Mouse (Mus musculus): ENCODE measurements around the gene Mcm3ap. TPM values are rescaled to one million over a fixed set of nuclear protein-coding genes. Genes with fewer than 3 reads are reported as not detected.
A peak's percentile ranks its signal among the peaks of the same experiment; 100 is the strongest.

Gene Mcm3ap
- total RNA-seq (2021) = 10 to 100 TPM; 24.8 to 33.0 TPM
- long read RNA-seq, experiment 1, partial matches to known transcripts = 7 of 7 reads
- long read RNA-seq, experiment 1, other reads (novel, unspliced or antisense) = 0 of 7 reads
- long read RNA-seq, experiment 2, full-length matches to known transcripts = 7 of 11 reads
- long read RNA-seq, experiment 2, partial matches to known transcripts = 2 of 11 reads
- long read RNA-seq, experiment 2, other reads (novel, unspliced or antisense) = 2 of 11 reads

GRCm38 (mm10) chr10:76468203-76469162 lies at the start of gene Mcm3ap, which contains the start of gene Ybey:
Gene Mcm3ap, plus strand, starts transcription at chr10:76468927.
Gene Ybey, minus strand, starts transcription at chr10:76469114.
- DNase-seq = peak; percentile 93

DNA sequence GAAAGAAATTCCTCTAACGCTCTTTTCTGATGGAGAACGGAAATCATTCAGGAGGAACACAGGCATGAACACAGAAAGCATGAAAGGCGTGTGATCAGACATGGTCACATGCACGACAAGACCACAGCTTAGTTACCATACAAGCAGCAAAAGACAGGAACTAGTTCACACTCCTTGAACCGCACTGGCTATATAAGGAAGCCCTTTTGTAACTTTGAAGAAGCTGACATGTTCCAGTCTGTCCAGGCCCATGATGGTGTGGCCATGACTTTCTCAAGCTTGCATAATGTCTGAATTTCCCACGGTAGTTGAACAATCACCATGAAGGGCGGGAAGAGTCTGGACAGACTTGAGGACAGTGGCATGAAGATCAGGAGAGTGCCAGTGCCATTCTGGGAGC lies 43.1 kb upstream of the Mcm3ap start:
- no peak for DNase-seq

- DNase-seq = no peak
Measured at GRCm38 (mm10) chr10:76433925-76434324, 34.8 kb upstream of the Mcm3ap start.

DNA sequence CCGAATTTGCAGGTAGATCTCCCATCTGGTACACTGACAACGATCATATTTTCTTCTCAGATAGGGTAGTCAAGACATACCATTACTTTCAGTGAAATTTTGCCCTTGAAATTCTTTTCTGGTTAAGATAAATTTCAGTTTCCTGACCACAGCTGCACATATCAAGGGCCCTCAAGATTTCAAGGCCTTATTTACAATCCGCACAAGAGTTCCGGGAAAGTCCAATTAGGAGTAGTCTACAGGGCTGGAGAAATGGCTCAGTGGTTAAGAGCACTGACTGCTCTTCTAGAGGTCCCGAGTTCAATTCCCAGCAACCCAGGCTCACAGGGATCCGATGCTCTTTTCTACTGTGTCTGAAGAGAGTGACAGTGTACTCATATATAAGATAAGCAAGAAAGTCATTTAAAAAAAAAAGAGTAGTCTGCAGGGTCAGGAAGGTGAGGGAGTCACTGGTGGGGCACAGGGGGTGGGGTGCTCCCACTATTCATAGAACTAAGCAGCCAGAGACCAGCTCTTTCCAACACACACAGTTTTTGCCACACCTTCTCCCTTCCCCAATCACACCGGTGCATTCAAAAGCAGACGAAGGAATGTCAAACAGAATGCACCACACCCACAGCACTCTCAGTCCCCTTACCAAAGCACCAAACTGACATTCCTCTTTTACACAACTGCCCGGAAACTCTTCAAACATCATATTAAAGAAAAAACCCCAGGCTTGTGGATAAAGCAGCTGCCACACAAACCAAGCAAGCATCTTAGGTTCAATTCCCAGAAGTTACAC lies 29.4 kb upstream of the Mcm3ap start:
- DNase-seq = no peak

GRCm38 (mm10) chr10:76440281-76440680 lies 28.4 kb upstream of the Mcm3ap start, which contains the start of gene AC141477.1:
Gene AC141477.1, minus strand, starts transcription at chr10:76440444.
- DNase-seq = no peak

- peak; percentile 98 for DNase-seq
Measured at GRCm38 (mm10) chr10:76442178-76443088, 26.3 kb upstream of the Mcm3ap start, which contains the start of gene Pcnt. Gene Pcnt, minus strand, starts transcription at chr10:76442786.

DNA sequence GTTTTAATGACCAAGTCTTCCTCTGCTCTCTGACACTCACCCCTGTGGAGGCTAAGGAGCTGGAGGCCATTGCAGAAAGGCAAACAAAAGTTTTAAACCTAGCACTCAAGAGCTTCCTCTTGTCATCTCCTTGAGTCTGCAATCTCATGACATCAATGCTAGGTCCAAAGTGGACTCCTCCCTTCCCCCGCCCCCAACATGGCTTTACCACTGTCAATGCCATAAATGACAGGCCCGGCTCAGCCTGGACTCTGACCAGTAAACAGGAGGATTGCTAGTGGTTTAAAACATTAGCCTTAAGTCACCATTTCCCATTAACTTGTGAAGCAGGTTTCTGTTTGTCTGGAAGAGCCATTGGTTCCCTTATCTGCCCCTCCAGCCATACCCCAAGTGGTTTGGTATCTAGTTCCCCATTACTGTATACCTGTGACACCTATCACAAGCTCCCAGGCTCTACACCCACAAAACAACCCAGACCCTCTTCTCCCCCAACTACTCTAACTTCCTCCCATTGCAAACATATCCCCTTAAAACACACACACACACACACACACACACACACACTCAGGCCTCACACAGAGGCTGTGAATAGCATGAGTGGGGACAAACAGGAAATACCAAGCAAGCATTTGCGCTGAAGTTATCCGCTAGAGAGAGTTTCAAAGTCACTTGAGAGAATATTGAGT lies 22.6 kb upstream of the Mcm3ap start:
- DNase-seq = no peak

DNA sequence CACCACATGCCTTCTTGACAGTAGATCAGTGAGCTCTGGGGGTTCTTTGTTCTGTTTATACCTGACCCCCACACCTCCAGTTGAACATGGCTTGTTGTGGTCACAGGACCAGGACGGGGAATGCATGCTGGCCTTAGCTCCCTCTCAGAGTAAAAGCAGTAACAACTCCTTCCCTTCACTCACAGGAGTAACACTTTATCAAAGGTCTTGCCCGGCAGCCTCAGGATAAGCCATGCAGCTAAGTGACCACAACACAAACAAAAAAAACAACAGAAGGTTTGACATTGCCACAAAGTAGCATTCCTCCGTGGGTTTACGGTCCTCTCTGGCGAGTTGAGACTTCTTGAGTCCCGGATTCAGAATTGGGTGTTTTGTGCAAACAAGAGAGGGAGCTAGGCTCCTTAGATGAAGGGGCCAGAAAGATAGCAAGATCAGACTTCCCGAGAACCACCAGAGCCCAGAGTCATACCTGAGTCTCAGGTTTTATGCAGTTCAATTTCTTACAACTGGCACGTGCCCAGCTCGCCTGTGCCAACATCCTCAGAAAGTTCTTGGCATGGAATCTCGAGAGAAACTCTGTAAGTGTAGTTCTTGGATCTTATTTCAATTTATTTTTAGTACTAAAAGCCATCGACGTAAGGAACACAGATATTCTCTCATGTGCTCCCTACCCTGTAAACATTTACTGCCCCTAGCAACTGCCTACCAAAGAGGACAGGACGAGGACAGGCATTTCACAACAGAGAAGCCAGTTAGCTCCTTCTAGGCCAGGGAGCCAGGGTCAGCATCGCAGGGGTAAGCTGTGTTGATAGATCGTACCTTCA lies 21.1 kb upstream of the Mcm3ap start:
- peak; percentile 17 for DNase-seq

DNA sequence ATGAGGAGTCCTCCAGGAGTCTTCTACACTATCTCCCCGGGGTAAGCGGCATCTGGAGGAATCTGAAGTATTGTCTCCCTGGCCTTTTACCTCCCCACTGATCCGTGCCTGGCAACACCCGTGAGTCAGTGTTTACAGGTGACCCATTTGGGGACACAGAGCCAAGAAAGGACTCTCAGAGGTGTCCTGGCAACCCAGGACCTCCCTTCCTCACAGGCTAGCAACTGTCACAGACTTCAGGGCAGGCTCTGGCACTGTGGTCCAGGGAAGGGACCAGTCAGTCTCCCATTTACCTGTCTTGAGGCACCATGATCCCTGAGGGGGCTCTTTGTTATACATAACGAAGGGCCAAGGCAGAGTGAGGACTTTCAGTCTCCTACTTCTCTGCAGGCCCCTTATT lies 19.9 kb upstream of the Mcm3ap start, which contains the start of gene 2610028H24Rik:
TSS of gene 2610028H24Rik (plus strand) at position 231 of the 400 bp plus-strand sequence.
- DNase-seq = no peak

GRCm38 (mm10) chr10:76455289-76455688 lies 13.4 kb upstream of the Mcm3ap start:
- DNase-seq = peak; percentile 66

DNA sequence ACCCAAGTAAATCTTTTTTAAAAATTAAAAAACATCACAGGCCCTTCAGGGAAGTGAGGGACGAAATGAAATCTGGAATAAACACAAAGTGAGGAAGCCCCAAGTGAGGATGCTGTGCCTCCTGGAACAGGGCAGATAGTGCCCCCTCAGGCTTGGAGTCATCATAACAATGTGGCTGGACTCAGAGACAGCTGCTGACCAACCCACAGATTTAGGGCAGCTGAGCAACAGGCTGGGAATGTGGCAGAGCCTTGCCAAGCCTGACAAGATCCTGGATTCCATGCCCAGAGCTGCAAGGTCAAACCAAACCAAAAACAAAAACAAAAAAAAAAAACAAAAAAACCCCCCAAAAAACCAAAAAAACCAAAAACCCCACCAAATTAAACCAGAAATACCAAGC lies 7.5 kb upstream of the Mcm3ap start:
- DNase-seq = peak; percentile 10

DNA sequence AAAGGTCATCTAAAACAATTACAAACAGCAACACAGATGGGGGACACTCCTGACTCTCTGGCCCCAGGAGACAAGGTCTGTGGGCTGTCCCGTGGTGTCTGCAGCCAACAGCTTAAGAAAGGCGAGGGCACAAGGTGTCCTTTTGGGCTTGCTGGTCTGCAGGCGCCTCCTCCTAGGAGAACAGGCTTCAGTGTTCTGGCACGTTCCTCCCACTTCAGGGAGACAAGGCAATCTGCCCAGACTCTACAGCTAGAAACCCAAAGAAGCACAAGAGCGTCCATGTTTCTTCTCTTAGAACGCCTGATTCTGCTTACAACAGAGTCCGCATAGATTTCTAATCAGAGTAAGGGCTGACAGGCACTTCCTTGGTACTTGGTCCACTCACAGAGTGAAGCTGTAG lies 6.4 kb upstream of the Mcm3ap start:
- no peak for DNase-seq

DNA sequence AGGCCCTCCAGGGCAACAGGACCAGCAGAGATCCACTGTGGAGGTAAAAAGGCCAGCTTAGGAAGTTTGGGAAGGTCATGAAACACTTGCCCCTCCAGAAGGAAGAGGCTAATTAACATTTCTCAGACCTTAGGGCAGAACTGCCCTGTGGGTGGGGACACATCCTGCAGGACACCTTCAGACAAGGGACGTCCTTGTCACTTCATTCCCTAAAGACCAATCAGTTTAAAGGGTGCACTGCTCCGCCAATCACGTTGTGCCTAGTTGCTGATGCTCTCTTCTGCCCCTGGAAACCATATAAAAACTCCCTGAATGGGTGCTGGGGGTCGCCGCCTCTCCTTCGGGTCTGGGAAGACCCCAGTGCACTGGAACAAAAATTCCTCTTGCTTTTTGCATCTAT lies 6.0 kb upstream of the Mcm3ap start:
- no peak for DNase-seq

DNA sequence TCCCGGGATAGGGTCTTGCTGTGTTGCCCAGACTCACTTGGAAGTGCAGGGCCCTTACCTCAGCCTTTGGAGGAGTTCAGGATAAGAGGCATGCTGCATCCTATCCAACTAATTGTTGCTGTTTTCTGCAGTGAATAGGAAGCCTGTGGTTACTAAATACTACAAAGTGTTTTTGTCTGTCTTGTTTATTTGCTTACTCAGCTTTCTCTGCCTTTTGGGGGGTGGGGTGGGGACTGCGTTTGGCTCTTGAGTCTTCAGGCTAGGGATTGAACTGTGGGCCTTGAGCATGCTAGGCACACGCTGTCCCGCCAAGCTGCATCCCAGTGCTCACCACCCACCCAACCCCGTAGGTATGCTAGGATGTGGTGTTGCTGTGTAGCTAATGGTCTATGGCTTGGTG lies 5.0 kb downstream of the Mcm3ap start:
- no peak for DNase-seq

GRCm38 (mm10) chr10:76480851-76481250 lies 12.1 kb downstream of the Mcm3ap start:
- DNase-seq = no peak

- no peak for DNase-seq
Measured at GRCm38 (mm10) chr10:76481480-76481879, 12.8 kb downstream of the Mcm3ap start.

DNA sequence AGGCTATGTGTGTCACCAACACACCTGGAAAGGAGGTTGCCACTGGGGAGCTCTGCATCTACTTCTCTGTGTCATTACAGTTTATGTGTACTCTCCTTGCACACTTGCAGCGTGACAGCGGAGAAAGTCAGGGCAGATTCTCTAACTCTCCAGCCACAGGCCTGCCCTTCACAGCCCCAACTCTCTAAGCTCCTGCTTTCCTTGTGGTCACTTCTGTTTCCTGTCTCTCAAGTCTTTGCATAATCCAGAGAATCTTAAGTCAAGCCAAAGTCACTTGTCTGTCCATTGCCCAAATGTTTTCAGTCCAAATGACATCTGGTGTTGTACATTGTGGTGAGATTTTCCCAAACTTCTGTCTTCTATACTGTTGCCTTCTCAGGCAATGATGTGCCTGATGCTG lies 17.6 kb downstream of the Mcm3ap start:
- DNase-seq = no peak

GRCm38 (mm10) chr10:76488265-76488664 lies 19.5 kb downstream of the Mcm3ap start:
- no peak for DNase-seq

DNA sequence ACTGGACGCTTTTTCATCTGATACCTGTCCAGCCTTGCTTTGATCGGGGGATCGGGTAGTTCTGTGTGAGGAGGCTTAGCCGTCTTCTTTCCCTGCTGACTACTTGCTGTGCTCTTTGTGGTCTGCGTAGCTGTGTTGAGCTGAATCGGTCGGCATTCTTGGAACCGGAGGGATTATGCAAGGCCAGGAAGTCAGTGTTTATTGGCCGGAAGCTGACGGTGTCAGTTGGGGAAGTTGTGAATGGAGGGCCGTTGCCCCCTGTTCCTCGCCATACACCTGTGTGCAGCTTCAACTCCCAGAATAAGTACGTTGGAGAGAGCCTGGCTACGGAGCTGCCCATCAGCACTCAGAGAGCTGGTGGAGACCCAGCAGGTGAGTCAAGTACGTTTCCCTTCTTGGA lies 20.5 kb downstream of the Mcm3ap start:
- no peak for DNase-seq

DNA sequence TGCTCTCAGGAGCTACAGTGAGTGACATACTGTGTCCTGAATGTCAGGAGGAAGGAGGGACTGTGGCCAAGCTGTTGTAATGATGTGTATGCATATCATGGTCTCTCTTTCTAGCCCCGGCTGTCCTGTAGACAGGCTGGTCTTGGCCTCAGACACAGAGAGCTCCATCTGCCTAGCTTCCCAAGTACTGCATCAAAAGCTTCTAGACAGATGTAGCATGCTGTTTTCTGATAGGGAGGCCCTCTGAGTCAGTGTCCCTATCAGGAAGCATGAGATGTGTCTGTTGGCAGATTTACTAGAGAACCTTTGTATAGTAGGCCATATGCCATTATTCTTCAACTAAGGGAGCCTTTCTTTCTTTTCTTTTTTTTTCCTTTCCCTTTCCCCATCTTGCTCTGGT lies 24.8 kb downstream of the Mcm3ap start:
- DNase-seq = no peak
